Mouse (Mus musculus) hindbrain, embryonic 16.5 days (tissue): ENCODE measurements around the gene Samd4. TPM values are rescaled to one million over a fixed set of nuclear protein-coding genes. Genes with fewer than 3 reads are reported as not detected.

Source experiments
- ATAC-seq: fragments of 200-750 bp; cut with Nextera tagmentation; 2 replicates; pipeline ENCODE4 v1.8.0; 2017; ENCODE audit warnings: moderate TSS enrichment, moderate library complexity
- H3K27ac ChIP-seq: fragments of 300-500 bp; sonication (generic); 2 replicates; pipeline ENCODE4 v1.5.1; 2014; ENCODE audit warnings: low read depth, mild to moderate bottlenecking, control low read depth, low read length, moderate library complexity
- H3K27me3 ChIP-seq: fragments of 300-500 bp; sonication (generic); replicated peaks from 2 replicates; pipeline ENCODE4 v1.6.1; 2014; ENCODE audit warnings: low read length; ENCODE audit not compliant: control insufficient read depth, insufficient read depth
- H3K36me3 ChIP-seq: fragments of 300-500 bp; sonication (generic); 2 replicates; pipeline ENCODE4 v1.6.1; 2014; ENCODE audit warnings: mild to moderate bottlenecking, low read length, moderate library complexity, mixed read lengths; ENCODE audit not compliant: control insufficient read depth, insufficient read depth
- H3K4me1 ChIP-seq: fragments of 300-500 bp; sonication (generic); 2 replicates; pipeline ENCODE4 v1.6.1; 2014; ENCODE audit warnings: low read depth, low read length; ENCODE audit not compliant: control insufficient read depth, insufficient read depth
- H3K4me2 ChIP-seq: fragments of 300-500 bp; sonication (generic); 2 replicates; pipeline ENCODE4 v1.6.1; 2014; ENCODE audit warnings: mild to moderate bottlenecking, low read length, control low read depth, moderate library complexity
- H3K4me3 ChIP-seq: fragments of 300-500 bp; sonication (generic); 2 replicates; pipeline ENCODE4 v1.5.1; 2014; ENCODE audit warnings: mild to moderate bottlenecking, low read length, control low read depth, moderate library complexity
- H3K9ac ChIP-seq: fragments of 300-500 bp; sonication (generic); 2 replicates; pipeline ENCODE4 v1.6.1; 2014; ENCODE audit warnings: low read depth, mild to moderate bottlenecking, control low read depth, low read length, moderate library complexity
- H3K9me3 ChIP-seq: fragments of 300-500 bp; sonication (generic); 2 replicates; pipeline ENCODE4 v1.6.1; 2014; ENCODE audit warnings: mild to moderate bottlenecking, low read length, moderate library complexity; ENCODE audit not compliant: control insufficient read depth
- WGBS: fragments of 180-500 bp; shearing (Covaris S2); extraction: QIAGEN DNeasy Blood & Tissue Kit; methylation state at CpG from one replicate; pipeline ENCODE4 v1.1.7; 2014; 5-methylcytosine and 5-hydroxymethylcytosine counted together
- polyA plus RNA-seq: library from polyadenylated mRNA; unstranded; fragments of >200 nt; fragmentation: Nextera tagmentation; extraction: Ambion mirVana; gene quantifications from 2 replicates; pipeline ENCODE4 v1.2.1, GENCODE M21; 2015

Samd4 gene
- polyA plus RNA-seq, 1 experiment from 2014 or later = 4.7 TPM

DNA sequence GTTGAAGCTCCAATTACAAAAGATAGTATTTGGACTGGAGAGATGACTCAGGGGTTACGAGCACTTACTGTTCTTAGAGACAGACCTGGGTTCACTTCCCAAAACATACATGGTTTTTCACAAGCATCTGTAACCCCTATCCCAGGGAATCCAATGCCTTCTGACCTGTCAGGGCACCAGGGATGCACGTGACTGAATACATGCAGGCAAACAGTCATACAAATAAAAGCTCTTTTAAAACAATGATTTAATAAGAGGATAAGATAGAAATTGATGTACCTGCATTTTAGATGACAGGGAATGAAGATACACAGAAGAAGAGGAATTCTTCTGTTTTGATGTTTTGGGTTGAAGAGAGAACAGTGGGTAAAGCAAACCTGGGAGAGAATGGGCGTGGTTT lies 107.8 kb downstream of the Samd4 start:
- H3K4me3 ChIP-seq = no peak overlapping the region
- no peak for ATAC-seq
- WGBS = 79% methylated on average over 3 of the region's 3 CpGs

DNA sequence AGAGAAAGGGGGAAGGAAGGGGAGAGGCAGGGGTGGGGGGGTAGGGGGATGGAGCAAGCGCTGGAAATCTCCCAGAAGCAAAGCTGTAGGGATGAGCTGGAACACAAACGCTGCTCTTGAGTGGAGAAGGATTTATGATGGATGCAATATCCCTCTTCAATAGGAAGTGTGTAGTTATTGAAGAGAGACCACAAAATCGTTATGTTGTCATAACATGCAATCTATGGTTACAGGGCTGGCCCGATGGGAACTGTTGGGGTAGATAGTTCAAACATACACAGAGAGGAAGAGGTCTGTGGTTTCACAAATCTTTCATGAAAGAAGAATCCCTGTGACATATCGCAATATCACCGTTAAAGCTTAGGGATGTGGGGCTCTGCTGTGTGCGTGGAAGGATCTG lies 112.0 kb downstream of the Samd4 start:
- Histone ChIP-seq H3K36me3 (no peaks in the 10 kb centered on the region), H3K4me2 (no peak overlapping the region), H3K9me3 (no peaks in the 10 kb centered on the region), H3K4me1 (no peaks in the 10 kb centered on the region), H3K9ac (no peak overlapping the region), H3K27me3 (no peaks in the 10 kb centered on the region), H3K4me3 (no peak overlapping the region), H3K27ac (no peak overlapping the region)
- ATAC-seq = no peak
- WGBS = 90% methylated on average over 7 of the region's 7 CpGs

More for the DNA sequence above, 107.8 kb downstream of the Samd4 start:
- H3K9ac ChIP-seq = no peak overlapping the region
- H3K27me3 ChIP-seq = no peaks in the 10 kb centered on the region
- no peak overlapping the region for H3K4me2 ChIP-seq
- H3K27ac ChIP-seq = no peak overlapping the region
- no peaks in the 10 kb centered on the region for H3K36me3 ChIP-seq
- H3K9me3 ChIP-seq = no peaks in the 10 kb centered on the region
- no peaks in the 10 kb centered on the region for H3K4me1 ChIP-seq

- H3K27ac ChIP-seq = no peak overlapping the region
- H3K36me3 ChIP-seq = no peaks in the 10 kb centered on the region
- no peaks in the 10 kb centered on the region for H3K27me3 ChIP-seq
- H3K9me3 ChIP-seq = no peaks in the 10 kb centered on the region
- H3K4me2 ChIP-seq = no peak overlapping the region
- WGBS = 55% methylated on average over 9 of the region's 9 CpGs
- peaks cover 3% of the 10 kb centered on the region for H3K4me1 ChIP-seq
- H3K9ac ChIP-seq = no peak overlapping the region
- 0 out of 2 replicates have a peak, but pooled peaks have one; percentile 9 for ATAC-seq
- no peak overlapping the region for H3K4me3 ChIP-seq
Measured at GRCm38 (mm10) chr14:46999321-47000025, 116.8 kb downstream of the Samd4 start.

DNA sequence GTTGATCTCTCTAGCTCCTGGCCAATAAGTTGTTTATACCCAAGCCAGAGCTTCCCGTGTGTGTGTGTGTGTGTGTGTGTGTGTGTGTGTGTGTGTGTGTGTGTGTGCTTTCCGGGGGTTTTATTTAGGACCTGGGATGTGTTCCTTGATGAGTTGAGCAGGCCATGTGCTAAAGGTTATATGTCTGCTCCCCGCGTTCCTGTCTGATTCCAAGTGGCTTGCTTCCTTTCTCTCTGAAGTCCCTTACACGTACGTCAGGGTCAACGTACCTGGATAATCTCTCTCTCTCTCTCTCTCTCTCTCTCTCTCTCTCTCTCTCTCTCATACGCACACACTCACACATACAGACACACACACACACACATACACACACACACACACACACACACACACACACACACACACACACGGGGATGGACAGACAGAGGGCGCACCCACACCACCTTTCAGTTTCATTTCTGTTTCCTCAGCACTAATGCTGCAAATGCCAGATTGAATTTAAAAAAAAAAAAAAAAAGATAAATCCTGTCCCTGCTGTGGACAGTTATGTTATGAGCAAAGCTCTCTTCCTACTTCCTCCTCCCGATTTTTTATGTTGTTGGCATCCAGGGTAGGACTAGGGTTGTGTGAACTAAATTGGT lies 117.6 kb downstream of the Samd4 start:
- Histone ChIP-seq H3K4me3 (no peak overlapping the region), H3K36me3 (no peaks in the 10 kb centered on the region), H3K27me3 (no peaks in the 10 kb centered on the region), H3K9ac (no peak overlapping the region), H3K4me2 (no peak overlapping the region), H3K27ac (no peak overlapping the region), H3K9me3 (no peaks in the 10 kb centered on the region), H3K4me1 (peaks cover 3% of the 10 kb centered on the region)
- ATAC-seq = no peak
- WGBS = 93% methylated on average over 11 of the region's 11 CpGs

- H3K4me1 ChIP-seq = peaks cover 3% of the 10 kb centered on the region
- 0 out of 2 replicates have a peak overlapping the region, but pooled peaks have one; percentile 20 for H3K4me2 ChIP-seq
- no peaks in the 10 kb centered on the region for H3K27me3 ChIP-seq
- H3K36me3 ChIP-seq = no peaks in the 10 kb centered on the region
- 67% methylated on average over 24 of the region's 24 CpGs for WGBS
- no peak overlapping the region for H3K4me3 ChIP-seq
- ATAC-seq = peak; percentile 31; the same call in 1 of the 2 replicates
- no peak overlapping the region for H3K27ac ChIP-seq
- H3K9ac ChIP-seq = no peak overlapping the region
- H3K9me3 ChIP-seq = no peaks in the 10 kb centered on the region
Measured at GRCm38 (mm10) chr14:47000786-47001761, 118.4 kb downstream of the Samd4 start.

DNA sequence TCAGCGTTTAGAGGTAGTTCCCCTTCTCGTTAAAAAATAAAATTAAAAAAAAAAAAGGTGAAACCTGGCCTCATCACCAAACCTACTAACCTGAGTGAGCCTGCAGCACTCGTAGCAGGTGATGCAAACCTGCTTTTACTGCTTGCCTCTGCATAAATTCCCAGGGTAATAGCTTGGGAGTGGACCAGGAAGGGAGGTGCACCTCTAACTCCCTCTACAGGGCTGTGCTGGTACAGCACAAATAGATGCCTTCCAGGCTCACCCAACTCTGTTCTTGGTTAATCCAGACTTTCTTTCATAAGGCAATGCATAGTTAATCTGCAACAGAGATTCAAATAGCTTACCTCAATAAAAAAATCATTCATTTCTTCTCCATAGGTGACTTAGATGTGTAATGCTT lies 121.5 kb downstream of the Samd4 start:
- no peaks in the 10 kb centered on the region for H3K9me3 ChIP-seq
- WGBS = 23% methylated on average over 3 of the region's 3 CpGs
- no peaks in the 10 kb centered on the region for H3K27me3 ChIP-seq
- H3K4me2 ChIP-seq = no peak overlapping the region
- no peak overlapping the region for H3K4me3 ChIP-seq
- ATAC-seq = no peak
- H3K36me3 ChIP-seq = no peaks in the 10 kb centered on the region
- H3K9ac ChIP-seq = no peak overlapping the region
- no peak overlapping the region for H3K27ac ChIP-seq
- peaks cover 3% of the 10 kb centered on the region for H3K4me1 ChIP-seq

- no peaks in the 10 kb centered on the region for H3K27me3 ChIP-seq
- H3K9ac ChIP-seq = no peak overlapping the region
- H3K4me3 ChIP-seq = no peak overlapping the region
- no peaks in the 10 kb centered on the region for H3K36me3 ChIP-seq
- peak; percentile 71 for ATAC-seq
- H3K4me1 ChIP-seq = peaks cover 6% of the 10 kb centered on the region
- WGBS = 57% methylated on average over 18 of the region's 18 CpGs
- no peaks in the 10 kb centered on the region for H3K9me3 ChIP-seq
- no peak overlapping the region for H3K4me2 ChIP-seq
- H3K27ac ChIP-seq = no peak overlapping the region
Measured at GRCm38 (mm10) chr14:47011171-47012139, 128.8 kb downstream of the Samd4 start.

DNA sequence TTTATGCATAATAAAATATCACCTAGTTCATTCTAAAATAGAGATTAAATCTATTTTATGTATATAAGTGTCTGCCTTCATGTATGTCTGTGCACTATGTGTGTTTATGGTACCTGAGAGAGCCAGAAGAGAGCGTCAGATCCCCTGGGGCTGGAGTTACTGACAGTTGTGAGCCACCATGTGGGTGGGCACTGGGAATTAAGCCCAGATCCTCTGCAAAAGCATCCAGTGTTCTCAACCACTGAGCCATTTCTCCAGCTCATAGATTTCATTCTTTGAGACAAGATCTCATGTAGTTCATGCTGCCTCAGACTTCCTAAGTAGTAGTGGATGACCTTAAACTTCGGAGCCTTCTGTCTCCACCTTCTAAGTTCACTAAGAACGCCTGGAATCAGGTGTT lies 133.0 kb downstream of the Samd4 start:
- no peaks in the 10 kb centered on the region for H3K9me3 ChIP-seq
- 86% methylated on average over 3 of the region's 3 CpGs for WGBS
- H3K27me3 ChIP-seq = no peaks in the 10 kb centered on the region
- H3K4me2 ChIP-seq = no peak overlapping the region
- H3K9ac ChIP-seq = no peak overlapping the region
- peaks cover 6% of the 10 kb centered on the region for H3K4me1 ChIP-seq
- H3K36me3 ChIP-seq = no peaks in the 10 kb centered on the region
- no peak for ATAC-seq
- no peak overlapping the region for H3K4me3 ChIP-seq
- H3K27ac ChIP-seq = no peak overlapping the region
